Mouse (Mus musculus) myocyte (in vitro differentiated cells): ENCODE results near the gene Trak1. TPM values are rescaled to one million over a fixed set of nuclear protein-coding genes. Genes with fewer than 3 reads are reported as not detected.

Experiments used
- H3K27me3 ChIP-seq: one replicate; pipeline ENCODE4 v1.6.1; 2011; ENCODE audit not compliant: control insufficient read depth, insufficient read depth, insufficient read length
- H3K36me3 ChIP-seq: one replicate; pipeline ENCODE4 v1.6.1; 2011; ENCODE audit not compliant: control insufficient read depth, insufficient read depth
- H3K4me2 ChIP-seq: one replicate; pipeline ENCODE4 v1.6.1; 2011; ENCODE audit warnings: low read depth, control low read depth
- H3K4me3 ChIP-seq: one replicate; pipeline ENCODE4 v1.5.1; 2011; ENCODE audit warnings: mild to moderate bottlenecking, control low read depth, moderate library complexity
- H3K79me2 ChIP-seq: one replicate; pipeline ENCODE4 v1.6.1; 2011; ENCODE audit not compliant: control insufficient read depth, insufficient read depth
- H3ac ChIP-seq: one replicate; pipeline ENCODE4 v1.6.1; 2011; ENCODE audit not compliant: control insufficient read depth, insufficient read length
- CEBPB ChIP-seq: IDR thresholded peaks from 2 replicates; pipeline ENCODE4 v1.6.1; 2011; ENCODE audit warnings: mild to moderate bottlenecking, moderate library complexity; ENCODE audit not compliant: poor library complexity, insufficient read depth, severe bottlenecking
- E2F4 ChIP-seq: IDR thresholded peaks from one replicate; pipeline ENCODE4 v1.6.1; 2011; ENCODE audit warnings: mild to moderate bottlenecking, control low read depth, moderate library complexity; ENCODE audit not compliant: insufficient read depth
- MAX ChIP-seq: IDR thresholded peaks from one replicate; pipeline ENCODE4 v1.6.1; 2011; ENCODE audit warnings: low read depth, mild to moderate bottlenecking, control low read depth
- MYOD1 ChIP-seq, 3 experiments: IDR thresholded peaks; one replicate each; pipeline ENCODE4 v1.6.1; 2011; ENCODE audit warnings: control low read depth in 2 of 3, low read depth in 2 of 3, mild to moderate bottlenecking in 2 of 3, moderate library complexity in 1 of 3; ENCODE audit not compliant: insufficient read length in 2 of 3, control insufficient read depth in 1 of 3
- MYOG ChIP-seq, 3 experiments: IDR thresholded peaks; one replicate each; pipeline ENCODE4 v1.6.1; 2011; ENCODE audit warnings: control low read depth in 2 of 3, low read depth in 2 of 3, mild to moderate bottlenecking in 2 of 3; ENCODE audit not compliant: insufficient read length in 2 of 3, control insufficient read depth in 1 of 3, insufficient read depth in 1 of 3
- POLR2A ChIP-seq: IDR thresholded peaks from one replicate; pipeline ENCODE4 v1.6.1; 2011; ENCODE audit warnings: low read depth, mild to moderate bottlenecking, control low read depth, moderate library complexity; ENCODE audit not compliant: insufficient read length
- POLR2AphosphoS2 ChIP-seq: IDR thresholded peaks from one replicate; pipeline ENCODE4 v1.6.1; 2011; ENCODE audit warnings: low read depth, control low read depth; ENCODE audit not compliant: insufficient read length
- REST ChIP-seq: IDR thresholded peaks from one replicate; pipeline ENCODE4 v1.6.1; 2011; ENCODE audit warnings: mild to moderate bottlenecking, control low read depth, moderate library complexity; ENCODE audit not compliant: insufficient read depth, insufficient read length
- SRF ChIP-seq: IDR thresholded peaks from one replicate; pipeline ENCODE4 v1.6.1; 2011; ENCODE audit warnings: low read depth; ENCODE audit not compliant: control insufficient read depth, insufficient read length
- TCF12 ChIP-seq: IDR thresholded peaks from one replicate; pipeline ENCODE4 v1.6.1; 2011; ENCODE audit warnings: mild to moderate bottlenecking, control low read depth; ENCODE audit not compliant: poor library complexity, insufficient read depth, severe bottlenecking
- TCF3 ChIP-seq: IDR thresholded peaks from one replicate; pipeline ENCODE4 v1.6.1; 2011; ENCODE audit warnings: low read depth, control low read depth; ENCODE audit not compliant: insufficient read length
- USF1 ChIP-seq: IDR thresholded peaks from one replicate; pipeline ENCODE4 v1.6.1; 2011; ENCODE audit warnings: low read depth, mild to moderate bottlenecking, control low read depth, moderate library complexity
- polyA plus RNA-seq: library from polyadenylated mRNA; unstranded; fragments of >200 nt; fragmentation: generic; extraction: Trizol; gene quantifications from one replicate; pipeline ENCODE4 v1.2.1, GENCODE M21; 2012; ENCODE audit warnings: missing spikeins

Gene Trak1
- polyA plus RNA-seq: 60.8 TPM

DNA sequence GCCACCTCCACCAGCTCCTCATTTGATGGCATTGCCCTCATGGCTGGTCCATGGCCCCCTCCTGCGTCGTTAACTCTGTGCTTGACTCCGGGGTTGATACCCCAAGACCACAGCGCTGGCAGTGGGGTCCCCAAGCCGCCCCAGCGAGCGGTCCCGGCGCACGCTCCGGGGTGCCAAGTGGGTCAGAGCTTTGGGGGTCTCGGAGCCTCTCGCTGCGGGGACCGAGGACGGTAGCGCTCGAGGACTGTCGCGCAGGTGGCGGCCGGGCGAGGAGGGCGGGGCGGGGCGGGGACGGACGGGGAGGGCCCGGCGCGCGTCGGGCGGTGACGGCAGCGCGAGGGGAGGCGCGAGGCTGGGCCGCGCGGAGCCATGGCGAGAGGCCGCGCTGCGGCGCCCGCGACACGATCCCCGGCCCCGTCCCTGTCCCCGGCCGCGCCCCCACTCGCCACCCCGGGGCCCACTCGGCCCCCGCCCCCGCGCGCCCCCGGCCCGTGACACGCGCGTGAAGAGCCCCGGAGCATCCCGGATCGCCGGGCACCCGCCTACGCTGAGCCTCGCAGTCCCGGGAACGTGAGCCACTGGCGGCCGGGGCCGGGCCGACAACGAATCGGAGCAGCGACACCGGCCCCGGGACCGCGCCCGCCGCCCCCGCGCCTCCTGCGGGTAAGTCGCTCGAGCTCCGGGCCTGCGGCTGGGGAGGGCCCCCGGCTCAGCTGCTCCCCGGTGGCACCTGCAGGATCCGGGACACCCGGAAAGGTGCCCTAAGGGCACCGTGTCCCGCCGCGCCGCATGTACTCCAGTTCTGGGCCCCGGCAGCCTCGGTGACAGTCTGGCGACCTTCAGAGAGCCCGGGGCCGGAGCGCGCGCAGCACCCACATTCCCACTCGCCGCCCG, at the start of gene Trak1:
Trak1 (plus strand) TSS at position 332 of the 894 bp plus-strand sequence.
- H3K27me3 ChIP-seq: no peaks in the 10 kb centered on the region
- H3K4me2 ChIP-seq: peak within 1 kb of the TSS; percentile 86
- H3K36me3 ChIP-seq: peaks cover 4% of the 10 kb centered on the region
- peak within 1 kb of the TSS; percentile 49 for H3ac ChIP-seq
- H3K79me2 ChIP-seq: peaks cover 47% of the 10 kb centered on the region
- TF ChIP-seq MAX (no peak), MYOG (IDR thresholded peaks at IDR 0.05; ENCODE audit: control insufficient read depth in 1 of 3, insufficient read depth in 1 of 3, insufficient read length in 2 of 3, low read depth in 2 of 3) (peak in 2 of 3 experiments; percentile 5 to 23), MYOD1 (IDR thresholded peaks at IDR 0.05; ENCODE audit: control insufficient read depth in 1 of 3, insufficient read length in 2 of 3, low read depth in 2 of 3) (peak in 1 of 3 experiments; percentile 36), CEBPB (no peak), POLR2A (peak; percentile 95), POLR2AphosphoS2 (peak; percentile 92), TCF12 (no peak)
- peak within 1 kb of the TSS; percentile 80 for H3K4me3 ChIP-seq

DNA sequence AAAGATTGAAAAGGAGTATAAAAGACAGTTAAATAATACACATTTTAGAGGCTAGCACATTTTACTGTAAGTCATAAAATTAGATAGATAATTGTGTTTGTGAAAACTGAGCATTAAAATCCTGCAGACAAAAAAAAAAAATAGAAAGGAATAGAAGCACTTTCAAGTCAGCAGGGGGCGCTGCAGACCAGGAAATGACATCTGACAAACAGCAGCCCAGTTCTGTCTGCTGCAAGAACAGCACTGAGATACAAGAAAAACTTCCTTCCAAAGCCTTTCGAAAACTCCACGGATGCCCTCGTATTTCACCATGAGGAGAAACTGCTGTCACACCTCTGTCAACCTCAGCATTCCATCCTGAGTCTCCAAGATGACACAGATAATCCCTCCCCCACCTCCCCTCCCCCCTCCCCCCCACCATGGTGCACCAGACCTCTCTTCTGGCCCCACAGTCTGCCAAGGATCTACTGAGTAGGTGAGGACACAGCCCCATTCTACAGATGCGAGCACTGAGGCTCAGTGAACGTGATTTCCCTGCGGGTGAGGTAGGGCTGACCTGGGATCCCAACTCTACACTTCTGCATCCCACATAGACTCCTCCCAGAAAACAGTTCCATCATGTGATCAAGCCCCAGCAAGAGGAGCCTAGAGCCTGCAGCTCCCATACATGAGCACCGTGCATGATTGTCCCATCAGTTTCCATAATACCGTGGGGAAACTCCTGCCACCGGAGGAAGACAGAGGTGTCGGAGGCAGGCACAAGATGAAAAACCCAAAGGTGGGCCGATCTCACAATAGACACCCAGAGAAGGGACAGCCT, 49.1 kb upstream of the Trak1 start:
- Histone ChIP-seq H3K36me3 (no peaks in the 10 kb centered on the region), H3K4me3 (no peak overlapping the region), H3K27me3 (no peaks in the 10 kb centered on the region), H3K4me2 (no peak overlapping the region), H3ac (no peak overlapping the region), H3K79me2 (no peaks in the 10 kb centered on the region)
- no peak for TF ChIP-seq POLR2AphosphoS2
- no peak for TF ChIP-seq MYOG (IDR thresholded peaks at IDR 0.05; ENCODE audit: control insufficient read depth in 1 of 3, insufficient read depth in 1 of 3, insufficient read length in 2 of 3, low read depth in 2 of 3)
- TF ChIP-seq SRF: no peak
- no peak for TF ChIP-seq REST
- TF ChIP-seq POLR2A: no peak
- TF ChIP-seq E2F4: no peak
- TF ChIP-seq CEBPB: no peak
- TF ChIP-seq TCF12: no peak
- TF ChIP-seq TCF3: no peak
- TF ChIP-seq MAX: no peak
- TF ChIP-seq MYOD1 (IDR thresholded peaks at IDR 0.05; ENCODE audit: control insufficient read depth in 1 of 3, insufficient read length in 2 of 3, low read depth in 2 of 3): no peak
- no peak for TF ChIP-seq USF1

DNA sequence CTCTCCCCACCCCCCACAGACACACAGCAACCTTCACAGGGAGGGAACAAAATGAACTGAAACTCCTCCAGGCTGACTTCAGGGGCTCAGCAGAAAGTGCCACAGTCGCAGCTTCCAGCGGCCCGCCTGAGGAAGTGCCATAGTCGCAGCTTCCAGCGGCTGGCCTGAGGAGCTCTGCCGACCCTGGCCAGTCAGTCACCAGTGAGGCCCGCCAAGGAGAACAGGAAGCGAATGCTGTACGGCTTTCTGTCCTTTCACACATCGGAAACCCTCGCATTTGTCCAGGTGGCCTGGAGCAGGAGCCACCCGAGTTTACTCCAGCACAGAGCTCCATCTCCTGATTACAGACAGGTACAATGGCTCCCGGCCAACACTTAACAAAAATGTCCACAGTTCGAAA, 47.5 kb upstream of the Trak1 start:
- H3ac ChIP-seq: no peak overlapping the region
- no peak overlapping the region for H3K4me2 ChIP-seq
- no peak overlapping the region for H3K4me3 ChIP-seq
- TF ChIP-seq MAX: no peak
- TF ChIP-seq SRF: no peak
- TF ChIP-seq MYOG (IDR thresholded peaks at IDR 0.05; ENCODE audit: control insufficient read depth in 1 of 3, insufficient read depth in 1 of 3, insufficient read length in 2 of 3, low read depth in 2 of 3): no peak
- no peak for TF ChIP-seq POLR2AphosphoS2
- TF ChIP-seq TCF12: no peak
- TF ChIP-seq POLR2A: no peak
- no peak for TF ChIP-seq CEBPB
- no peak for TF ChIP-seq USF1
- TF ChIP-seq E2F4: no peak
- TF ChIP-seq MYOD1 (IDR thresholded peaks at IDR 0.05; ENCODE audit: control insufficient read depth in 1 of 3, insufficient read length in 2 of 3, low read depth in 2 of 3): no peak
- TF ChIP-seq TCF3: no peak
- TF ChIP-seq REST: no peak
- H3K27me3 ChIP-seq: no peaks in the 10 kb centered on the region
- H3K79me2 ChIP-seq: no peaks in the 10 kb centered on the region
- H3K36me3 ChIP-seq: no peaks in the 10 kb centered on the region

DNA sequence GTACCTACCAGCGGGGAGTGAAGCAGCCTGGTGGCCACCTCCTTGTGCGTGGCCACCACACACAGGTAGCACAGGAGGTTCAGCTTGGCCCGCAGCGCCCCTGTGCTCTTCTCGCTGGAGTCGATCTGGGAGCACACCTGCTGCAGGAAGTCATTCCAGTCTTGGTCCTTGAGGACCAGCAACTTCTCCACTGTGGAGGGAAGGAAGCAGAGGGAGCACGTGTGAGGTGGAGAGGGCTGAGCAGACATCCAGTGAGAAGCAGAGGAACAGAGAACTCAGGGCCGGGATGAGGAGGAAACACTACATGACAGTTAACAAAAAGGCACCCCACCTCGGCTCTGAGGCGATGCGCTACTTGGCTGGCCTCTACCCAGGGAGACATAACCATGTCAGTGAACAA, 46.4 kb upstream of the Trak1 start:
- no peaks in the 10 kb centered on the region for H3K36me3 ChIP-seq
- H3K79me2 ChIP-seq: no peaks in the 10 kb centered on the region
- no peak overlapping the region for H3K4me3 ChIP-seq
- no peak overlapping the region for H3K4me2 ChIP-seq
- H3ac ChIP-seq: no peak overlapping the region
- TF ChIP-seq USF1 (no peak), CEBPB (no peak), SRF (no peak), POLR2A (no peak), MAX (no peak), MYOG (IDR thresholded peaks at IDR 0.05; ENCODE audit: control insufficient read depth in 1 of 3, insufficient read depth in 1 of 3, insufficient read length in 2 of 3, low read depth in 2 of 3) (no peak), MYOD1 (IDR thresholded peaks at IDR 0.05; ENCODE audit: control insufficient read depth in 1 of 3, insufficient read length in 2 of 3, low read depth in 2 of 3) (no peak), E2F4 (no peak), TCF3 (no peak), TCF12 (no peak)
- no peaks in the 10 kb centered on the region for H3K27me3 ChIP-seq
